Mouse (Mus musculus) lung, postnatal 0 days (tissue): Measurements from ENCODE around the gene Capn7. TPM values are rescaled to one million over a fixed set of nuclear protein-coding genes. Genes with fewer than 3 reads are reported as not detected.

ENCODE experiments used
- ATAC-seq: fragments of 200-750 bp; cut with Nextera tagmentation; 2 replicates; pipeline ENCODE4 v1.8.0; 2017; ENCODE audit warnings: moderate library complexity
- DNase-seq: peaks from one replicate; pipeline ENCODE4 v3.0.0-alpha.2; 2016; ENCODE audit warnings: low spot score
- H3K27ac ChIP-seq: fragments of 300-500 bp; sonication (generic); 2 replicates; pipeline ENCODE4 v1.5.1; 2014; ENCODE audit warnings: antibody characterized with exemption, mild to moderate bottlenecking, low read length, mixed read lengths
- H3K27me3 ChIP-seq: fragments of 300-500 bp; sonication (generic); replicated peaks from 2 replicates; pipeline ENCODE4 v1.6.1; 2014; ENCODE audit warnings: low read length, mixed read lengths; ENCODE audit not compliant: insufficient read depth
- H3K36me3 ChIP-seq: fragments of 300-500 bp; sonication (generic); 2 replicates; pipeline ENCODE4 v1.6.1; 2014; ENCODE audit warnings: low read length, mixed read lengths; ENCODE audit not compliant: insufficient read depth
- H3K4me1 ChIP-seq: fragments of 300-500 bp; sonication (generic); 2 replicates; pipeline ENCODE4 v1.6.1; 2014; ENCODE audit warnings: antibody characterized with exemption, low read depth, low read length, mixed read lengths; ENCODE audit not compliant: insufficient read depth
- H3K4me2 ChIP-seq: fragments of 300-500 bp; sonication (generic); replicated peaks from 2 replicates; pipeline ENCODE4 v1.6.1; 2014; ENCODE audit warnings: low read depth, mild to moderate bottlenecking, low read length, moderate library complexity, mixed read lengths
- H3K4me3 ChIP-seq: fragments of 300-500 bp; sonication (generic); 2 replicates; pipeline ENCODE4 v1.5.1; 2014; ENCODE audit warnings: low read depth, low read length
- H3K9ac ChIP-seq: fragments of 300-500 bp; sonication (generic); replicated peaks from 2 replicates; pipeline ENCODE4 v1.6.1; 2014; ENCODE audit warnings: low read depth, mild to moderate bottlenecking
- H3K9me3 ChIP-seq: fragments of 300-500 bp; sonication (generic); 2 replicates; pipeline ENCODE4 v1.6.1; 2016; ENCODE audit warnings: low read length, mixed read lengths
- CTCF ChIP-seq: IDR thresholded peaks from 2 replicates; pipeline ENCODE4 v1.5.1; 2016; ENCODE audit warnings: antibody characterized with exemption, mild to moderate bottlenecking
- EP300 ChIP-seq: IDR thresholded peaks from 2 replicates; pipeline ENCODE4 v1.6.1; 2016; ENCODE audit warnings: antibody characterized with exemption, mild to moderate bottlenecking, control low read depth
- WGBS: fragments of 180-500 bp; shearing (Covaris S2); extraction: QIAGEN DNeasy Blood & Tissue Kit; methylation state at CpG from one replicate; pipeline ENCODE4 v1.1.7; 2014; 5-methylcytosine and 5-hydroxymethylcytosine counted together
- polyA plus RNA-seq: library from polyadenylated mRNA; unstranded; fragments of >200 nt; fragmentation: Nextera tagmentation; extraction: Ambion mirVana; gene quantifications from 2 replicates; pipeline ENCODE4 v1.2.1, GENCODE M21; 2015

Capn7 gene
- polyA plus RNA-seq, 1 experiment from 2014 or later = 23.1 TPM

DNA sequence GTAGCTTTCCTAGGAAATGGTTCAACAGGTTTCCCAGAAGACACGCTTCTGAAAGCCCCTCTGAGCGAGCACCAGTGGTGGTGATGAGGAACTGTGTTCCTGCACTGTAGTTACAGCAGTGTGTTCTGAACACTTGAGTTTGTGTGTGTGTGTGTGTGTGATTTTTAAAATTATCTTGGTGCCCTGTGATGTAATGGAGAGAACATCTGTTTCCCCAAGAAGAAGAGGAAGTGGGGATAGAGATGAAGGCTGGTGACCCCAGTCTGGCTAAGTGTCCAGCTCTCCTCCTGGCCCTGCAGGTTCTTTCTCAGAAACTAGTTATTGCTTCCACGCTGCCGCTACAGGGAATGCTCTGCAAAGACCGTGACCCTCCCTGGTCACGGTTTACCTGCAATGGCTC is 38.0 kb downstream of the Capn7 start:
- ATAC-seq (no peak), DNase-seq (no peak)
- no peaks in the 10 kb centered on the region for H3K4me1 ChIP-seq
- H3K27ac ChIP-seq = no peak overlapping the region
- H3K27me3 ChIP-seq = no peaks in the 10 kb centered on the region
- no peak overlapping the region for H3K9ac ChIP-seq
- 94% methylated on average over 6 of the region's 6 CpGs for WGBS
- H3K36me3 ChIP-seq = peaks cover 32% of the 10 kb centered on the region
- no peaks in the 10 kb centered on the region for H3K9me3 ChIP-seq
- H3K4me3 ChIP-seq = no peak overlapping the region
- TF ChIP-seq CTCF (no peak), EP300 (no peak)
- H3K4me2 ChIP-seq = no peak overlapping the region

DNA sequence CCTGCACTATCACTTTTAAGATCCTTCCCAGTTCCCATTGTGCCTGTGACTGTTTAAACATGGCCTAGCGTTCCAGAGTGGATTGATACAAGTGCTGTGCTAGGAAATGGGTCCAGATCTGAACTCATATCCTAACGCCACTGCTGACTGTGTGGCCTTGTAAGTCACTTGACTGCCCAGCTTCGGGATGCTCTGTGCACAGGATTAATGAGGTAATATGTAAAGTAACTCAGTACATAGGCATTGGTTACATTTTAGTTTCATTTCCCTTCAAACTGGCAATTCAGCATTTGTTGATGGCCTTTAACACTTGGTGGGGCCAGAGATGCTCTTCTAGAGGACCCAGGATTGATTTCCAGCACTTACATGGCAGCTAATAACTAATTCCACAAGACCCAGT is 39.9 kb downstream of the Capn7 start:
- DNase-seq (no peak), ATAC-seq (no peak)
- Histone ChIP-seq H3K4me1 (no peaks in the 10 kb centered on the region), H3K27ac (no peak overlapping the region), H3K4me2 (no peak overlapping the region), H3K9me3 (no peaks in the 10 kb centered on the region), H3K9ac (no peak overlapping the region), H3K4me3 (no peak overlapping the region), H3K36me3 (peaks cover 27% of the 10 kb centered on the region), H3K27me3 (no peaks in the 10 kb centered on the region)
- 68% methylated on average over 3 of the region's 3 CpGs for WGBS
- TF ChIP-seq EP300 (no peak), CTCF (no peak)

DNA sequence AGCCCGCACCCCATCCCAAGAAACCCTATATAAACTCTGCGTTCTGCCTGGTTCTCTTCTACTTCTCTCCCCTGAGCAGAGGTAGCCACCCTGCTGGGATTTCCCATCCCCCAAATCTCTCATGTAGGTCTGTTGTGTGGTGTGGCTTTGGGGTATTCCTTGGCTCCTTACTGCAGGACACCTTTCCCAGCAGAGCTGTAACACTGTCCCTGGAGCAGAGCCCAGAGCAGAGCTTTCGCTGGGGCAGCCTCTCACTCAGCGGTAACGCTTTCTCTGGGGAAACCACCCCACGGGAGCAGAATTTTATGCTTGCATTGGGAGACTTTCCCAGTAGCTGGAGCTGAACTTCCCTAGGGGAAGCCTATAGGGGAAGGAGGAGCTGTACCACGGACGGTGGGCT is 45.8 kb downstream of the Capn7 start:
- Histone ChIP-seq H3K9me3 (no peaks in the 10 kb centered on the region), H3K9ac (no peak overlapping the region), H3K27ac (no peak overlapping the region), H3K27me3 (no peaks in the 10 kb centered on the region), H3K4me2 (no peak overlapping the region), H3K4me3 (no peak overlapping the region), H3K4me1 (0 out of 2 replicates have a peak, but pooled peaks cover 4% of the 10 kb centered on the region), H3K36me3 (no peaks in the 10 kb centered on the region)
- no peak for TF ChIP-seq CTCF
- TF ChIP-seq EP300 = no peak
- ATAC-seq (no peak), DNase-seq (no peak)
- 83% methylated on average over 8 of the region's 8 CpGs for WGBS

DNA sequence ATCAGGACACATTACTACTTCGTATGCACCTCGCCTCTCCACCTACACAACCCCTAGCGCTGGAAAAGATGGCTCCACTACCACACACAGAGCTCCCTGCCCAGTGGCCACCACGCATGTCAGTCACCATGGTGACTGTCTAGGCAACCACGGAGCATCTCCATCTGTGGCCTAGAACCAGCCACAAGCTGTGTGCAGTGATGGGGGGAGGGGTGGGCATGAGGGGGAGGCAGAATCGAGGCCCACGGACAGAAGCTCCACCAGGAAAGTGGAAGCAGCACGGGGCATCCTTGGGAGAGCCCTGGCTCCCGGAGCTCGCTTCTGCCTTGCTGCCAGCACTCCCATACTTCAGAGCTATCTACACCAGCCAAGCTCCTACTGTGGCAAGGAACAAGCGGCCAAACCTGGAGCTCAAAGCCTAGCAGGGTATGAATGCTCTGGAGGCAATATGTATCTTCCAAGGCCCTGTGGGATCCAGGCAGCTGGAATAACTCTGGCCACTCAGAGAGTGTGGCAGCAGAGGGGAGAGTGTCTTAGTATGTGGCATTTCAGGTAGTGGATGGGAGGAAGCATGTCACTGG is 47.1 kb downstream of the Capn7 start:
- TF ChIP-seq EP300 (no peak), CTCF (no peak)
- H3K9me3 ChIP-seq = no peaks in the 10 kb centered on the region
- H3K27ac ChIP-seq = no peak overlapping the region
- DNase-seq = no peak
- no peaks in the 10 kb centered on the region for H3K36me3 ChIP-seq
- WGBS = 82% methylated on average over 11 of the region's 11 CpGs
- H3K4me3 ChIP-seq = no peak overlapping the region
- H3K4me1 ChIP-seq = 0 out of 2 replicates have a peak, but pooled peaks cover 4% of the 10 kb centered on the region
- ATAC-seq = no peak
- no peak overlapping the region for H3K4me2 ChIP-seq
- no peaks in the 10 kb centered on the region for H3K27me3 ChIP-seq
- H3K9ac ChIP-seq = no peak overlapping the region

- H3K9ac ChIP-seq = no peak overlapping the region
- no peaks in the 10 kb centered on the region for H3K36me3 ChIP-seq
- no peak overlapping the region for H3K4me2 ChIP-seq
- DNase-seq (peak; percentile 44), ATAC-seq (no peak)
- H3K9me3 ChIP-seq = no peaks in the 10 kb centered on the region
- peaks cover 1% of the 10 kb centered on the region; the same call in 1 of the 2 replicates for H3K27me3 ChIP-seq
- H3K4me3 ChIP-seq = no peak overlapping the region
- H3K4me1 ChIP-seq = 0 out of 2 replicates have a peak, but pooled peaks cover 4% of the 10 kb centered on the region
- TF ChIP-seq EP300 = no peak
- peak; percentile 18; the same call in 1 of the 2 replicates for TF ChIP-seq CTCF
- 46% methylated on average over 13 of the region's 13 CpGs for WGBS
- no peak overlapping the region; the same call in 1 of the 2 replicates for H3K27ac ChIP-seq
Observed at GRCm38 (mm10) chr14:31384366-31385323, 48.2 kb downstream of the Capn7 start.

DNA sequence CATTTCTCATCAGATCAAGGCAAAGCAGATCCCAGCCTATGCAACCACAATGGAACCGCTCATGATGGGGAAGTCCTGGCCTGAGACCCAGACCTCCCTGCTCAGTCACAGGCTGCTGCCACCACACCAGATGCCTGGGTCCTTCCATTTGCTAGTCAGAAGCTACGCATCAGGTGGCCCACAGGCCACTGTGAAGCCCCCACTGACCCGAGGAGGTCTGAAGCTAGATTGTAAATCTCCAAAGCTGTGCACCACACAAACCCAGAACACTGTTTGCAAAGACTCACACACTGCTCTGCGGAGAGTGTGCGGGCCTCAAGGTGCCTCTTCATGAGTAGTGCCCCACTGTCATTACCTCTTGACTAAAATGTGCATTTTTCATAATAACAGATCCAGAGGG is 49.0 kb downstream of the Capn7 start:
- no peak for TF ChIP-seq EP300
- no peak for TF ChIP-seq CTCF
- peaks cover 6% of the 10 kb centered on the region; the same call in 1 of the 2 replicates for H3K27me3 ChIP-seq
- 91% methylated on average over 5 of the region's 5 CpGs for WGBS
- ATAC-seq (no peak), DNase-seq (no peak)
- no peak overlapping the region for H3K4me3 ChIP-seq
- H3K9ac ChIP-seq = no peak overlapping the region
- no peak overlapping the region for H3K4me2 ChIP-seq
- 0 out of 2 replicates have a peak, but pooled peaks cover 4% of the 10 kb centered on the region for H3K4me1 ChIP-seq
- H3K36me3 ChIP-seq = no peaks in the 10 kb centered on the region
- H3K9me3 ChIP-seq = no peaks in the 10 kb centered on the region
- H3K27ac ChIP-seq = no peak overlapping the region; the same call in 1 of the 2 replicates
